Mouse (Mus musculus) cerebellum, adult 2 months (tissue): Measurements from ENCODE around the gene Zfp319. TPM values are rescaled to one million over a fixed set of nuclear protein-coding genes. Genes with fewer than 3 reads are reported as not detected.

Source experiments
- DNase-seq, 2 experiments: peaks; one replicate each; pipeline ENCODE4 v3.0.0; 2021
- H3K27ac ChIP-seq: fragments of 200-500 bp; 2 replicates; pipeline ENCODE4 v1.5.1; 2012; ENCODE audit warnings: low read length, control low read depth, inconsistent platforms; ENCODE audit not compliant: insufficient read depth
- H3K27me3 ChIP-seq: fragments of 200-500 bp; 2 replicates; pipeline ENCODE4 v1.6.1; 2012; ENCODE audit warnings: inconsistent platforms, mild to moderate bottlenecking, low read length, moderate library complexity; ENCODE audit not compliant: control insufficient read depth, insufficient read depth
- H3K4me1 ChIP-seq: fragments of 200-500 bp; 2 replicates; pipeline ENCODE4 v1.6.1; 2011; ENCODE audit warnings: low read length; ENCODE audit not compliant: control insufficient read depth, insufficient read depth
- H3K4me3 ChIP-seq: fragments of 200-500 bp; replicated peaks from 2 replicates; pipeline ENCODE3; 2011; ENCODE audit warnings: mild to moderate bottlenecking, low read depth, low read length, control low read depth; ENCODE audit not compliant: insufficient read depth
- CTCF ChIP-seq: fragments of 200-500 bp; IDR thresholded peaks from 2 replicates; pipeline ENCODE4 v1.5.1; 2011; ENCODE audit warnings: low read depth, mild to moderate bottlenecking, control low read depth, low read length, moderate library complexity, borderline replicate concordance; ENCODE audit not compliant: insufficient read depth
- POLR2A ChIP-seq: fragments of 200-500 bp; IDR thresholded peaks from 2 replicates; pipeline ENCODE4 v1.6.1; 2011; ENCODE audit warnings: low read length, control low read depth, borderline replicate concordance; ENCODE audit not compliant: insufficient read depth
- WGBS: fragments of 180-500 bp; shearing (Covaris S2); methylation state at CpG from one replicate; pipeline ENCODE4 v1.1.7; 2018; 5-methylcytosine and 5-hydroxymethylcytosine counted together
- polyA plus RNA-seq: library from polyadenylated mRNA; depleted of rRNA; stranded (reverse); fragments of >200 nt; gene quantifications from 2 replicates; pipeline ENCODE4 v1.2.3, GENCODE M21; 2012

The Zfp319 gene
- polyA plus RNA-seq, 1 experiment = 11.0 TPM

- Histone ChIP-seq H3K4me3 (no peak overlapping the region), H3K4me1 (no peaks in the 10 kb centered on the region; the same call in 1 of the 2 replicates), H3K27ac (no peak overlapping the region), H3K27me3 (no peaks in the 10 kb centered on the region)
- 46% methylated on average over 8 of the region's 8 CpGs for WGBS
- TF ChIP-seq CTCF = no peak
- no peak for TF ChIP-seq POLR2A
- no peak for DNase-seq
Observed at GRCm38 (mm10) chr8:95358550-95359411, 27.0 kb upstream of the Zfp319 start.

- no peak overlapping the region for H3K4me3 ChIP-seq
- WGBS = 87% methylated on average over 2 of the region's 2 CpGs
- no peak overlapping the region for H3K27ac ChIP-seq
- no peak for DNase-seq
- TF ChIP-seq POLR2A (no peak), CTCF (no peak)
- no peaks in the 10 kb centered on the region; the same call in 1 of the 2 replicates for H3K4me1 ChIP-seq
- H3K27me3 ChIP-seq = no peaks in the 10 kb centered on the region
Observed at GRCm38 (mm10) chr8:95354606-95355005, 22.9 kb upstream of the Zfp319 start.

- DNase-seq = peak; percentile 42 to 54
- no peak for TF ChIP-seq CTCF
- no peak for TF ChIP-seq POLR2A
- 5% methylated on average over 62 of the region's 62 CpGs for WGBS
- Histone ChIP-seq H3K4me3 (peak overlapping the region; percentile 48), H3K27me3 (no peaks in the 10 kb centered on the region), H3K4me1 (peaks cover 4% of the 10 kb centered on the region; the same call in 1 of the 2 replicates), H3K27ac (no peak overlapping the region)
Observed at GRCm38 (mm10) chr8:95352871-95353866, 21.4 kb upstream of the Zfp319 start.

GRCm38 (mm10) chr8:95352151-95352870 lies 20.6 kb upstream of the Zfp319 start, which contains the start of gene Mmp15:
Gene Mmp15 (plus strand): TSS chr8:95352268.
- H3K27me3 ChIP-seq = no peaks in the 10 kb centered on the region
- DNase-seq = peak; percentile 65 to 68
- H3K27ac ChIP-seq = no peak within 1 kb of the TSS
- WGBS = under 1% methylated on average over 79 of the region's 80 CpGs
- no peak for TF ChIP-seq POLR2A
- no peak for TF ChIP-seq CTCF
- peaks cover 4% of the 10 kb centered on the region; the same call in 1 of the 2 replicates for H3K4me1 ChIP-seq
- peak within 1 kb of the TSS; percentile 48 for H3K4me3 ChIP-seq

- Histone ChIP-seq H3K4me1 (peaks cover 4% of the 10 kb centered on the region; the same call in 1 of the 2 replicates), H3K27me3 (no peaks in the 10 kb centered on the region), H3K4me3 (peak overlapping the region; percentile 48), H3K27ac (no peak overlapping the region)
- TF ChIP-seq CTCF (peak; percentile 5; the same call in 1 of the 2 replicates), POLR2A (no peak)
- DNase-seq = no peak
- 6% methylated on average over 15 of the region's 15 CpGs for WGBS
Observed at GRCm38 (mm10) chr8:95351461-95351860, 19.7 kb upstream of the Zfp319 start.

- DNase-seq = peak; percentile 42 to 50
- WGBS = 18% methylated on average over 19 of the region's 19 CpGs
- TF ChIP-seq CTCF = no peak
- TF ChIP-seq POLR2A = no peak
- Histone ChIP-seq H3K27ac (no peak overlapping the region), H3K27me3 (no peaks in the 10 kb centered on the region), H3K4me1 (peaks cover 4% of the 10 kb centered on the region; the same call in 1 of the 2 replicates), H3K4me3 (no peak overlapping the region)
Observed at GRCm38 (mm10) chr8:95348811-95349630, 17.3 kb upstream of the Zfp319 start.
